Mouse (Mus musculus) Patski (cell line): ENCODE data around the gene Ap1m2. TPM values are rescaled to one million over a fixed set of nuclear protein-coding genes. Genes with fewer than 3 reads are reported as not detected.
A peak's percentile ranks its signal among the peaks of the same experiment; 100 is the strongest.
"Not testable (repeated sequence)": the region's sequence is repeated elsewhere in the genome, so short reads cannot be mapped to it uniquely, and the experiment has no call there.

Source experiments
- ATAC-seq: fragments of 100-300 bp; one replicate; pipeline ENCODE4 v1.8.0; 2021
- CTCF ChIA-PET: fragments of 350-600 bp; sonication (Branson Sonifier 250); formaldehyde crosslinking; loops from one replicate; lab custom pipeline; 2022; ENCODE audit warnings: inconsistent platforms; lab: Charles Lee
- POLR2A ChIA-PET: fragments of 350-600 bp; sonication (Branson Sonifier 250); formaldehyde crosslinking; loops from one replicate; lab custom pipeline; 2022; ENCODE audit warnings: antibody characterized with exemption, inconsistent platforms; lab: Charles Lee
- DNase-seq: peaks from one replicate; pipeline ENCODE4 v3.0.0-alpha.2; 2011; ENCODE audit warnings: low read depth, low spot score
- H3K27me3 ChIP-seq: fragments of 371-371 bp; one replicate; pipeline ENCODE4 v1.5.1; 2021
- CTCF ChIP-seq: fragments of 100-300 bp; IDR thresholded peaks from one replicate; pipeline ENCODE4 v1.5.1; 2021
- in situ Hi-C: fragments of 300-500 bp; cut with MboI; formaldehyde crosslinking; loops from 3 replicates; pipeline ENCODE4 v1.11.1; 2018; ENCODE audit warnings: low pct_unique_long_range_greater_than_20kb, mixed read lengths
- polyA plus RNA-seq: library from polyadenylated mRNA; unstranded; gene quantifications from one replicate; pipeline ENCODE4 v1.2.3, GENCODE M21; 2021

The Ap1m2 gene
- polyA plus RNA-seq, 1 experiment from 2014 or later = not detected

DNA sequence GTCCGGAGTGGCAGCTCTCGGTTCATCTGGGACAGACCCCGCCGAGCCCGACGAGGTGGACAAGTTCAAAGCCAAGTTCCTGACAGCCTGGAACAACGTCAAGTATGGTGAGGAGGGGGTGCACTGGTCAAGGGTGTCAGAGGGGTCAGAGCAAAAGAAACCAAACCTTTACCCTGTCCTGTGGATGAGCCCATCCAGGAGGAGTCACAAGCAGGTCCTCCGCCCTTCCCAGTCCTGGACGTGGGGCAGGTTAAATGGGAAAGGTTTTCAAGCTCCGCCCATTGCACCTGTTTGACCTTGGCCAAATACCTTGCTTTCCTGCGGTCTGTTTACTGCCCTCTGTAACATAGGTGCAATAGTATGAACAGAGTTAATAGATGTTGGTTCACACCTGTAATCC lies 46.5 kb downstream of the Ap1m2 start:
- CTCF ChIA-PET = interaction anchor here (2.0 kb wide), 1 partner anchor 24 kb away, joined by 6 read pairs; no protein-coding TSS in a partner anchor
- TF ChIP-seq CTCF = no peak
- ATAC-seq (no peak), DNase-seq (no peak)
- in situ Hi-C loops = no loop called here
- no peaks in the 10 kb centered on the region for H3K27me3 ChIP-seq
- POLR2A ChIA-PET = interaction anchor here (0.8 to 1.5 kb wide), 9 partner anchors 11 to 91 kb away, joined by 3 to 5 read pairs (median 4); partner anchors contain the start of gene Keap1

DNA sequence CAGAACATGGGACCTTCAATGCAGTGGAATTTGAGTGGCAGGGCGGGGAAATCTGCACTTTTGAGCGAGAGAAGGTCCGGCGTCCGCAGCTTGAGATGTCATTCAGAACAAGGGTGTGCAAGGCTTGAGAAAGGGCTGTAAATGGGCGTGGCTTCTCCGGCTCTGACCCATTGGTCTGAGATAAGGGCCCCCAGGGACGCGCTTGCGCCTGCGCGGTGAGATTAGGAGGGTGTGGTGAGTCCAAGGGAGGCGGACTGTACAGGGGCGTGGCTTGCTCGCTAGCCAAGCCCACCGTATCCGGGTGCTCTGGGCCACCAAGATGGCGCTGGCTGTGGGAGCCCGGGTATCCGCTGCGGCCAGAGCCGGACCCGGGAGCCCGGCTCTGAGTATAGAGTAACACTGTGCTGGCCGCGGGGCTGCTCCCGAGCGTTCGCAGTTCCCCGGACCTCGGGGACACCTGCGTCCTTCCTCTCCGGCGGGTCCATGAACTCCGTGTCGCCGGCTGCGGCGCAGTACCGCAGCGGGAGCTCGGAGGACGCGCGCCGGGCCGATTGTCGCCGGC lies 47.1 kb downstream of the Ap1m2 start, which contains the start of gene Atg4d:
TSS of gene Atg4d (plus strand) at position 294 of the 562 bp plus-strand sequence.
- in situ Hi-C loops = no loop called here
- ATAC-seq = peak; percentile 87
- DNase-seq = peak; percentile 85
- no peaks in the 10 kb centered on the region for H3K27me3 ChIP-seq
- POLR2A ChIA-PET = interaction anchor here (0.7 to 1.5 kb wide), 6 partner anchors 9 to 92 kb away, joined by 3 to 5 read pairs (median 4); partner anchors contain the start of gene Keap1
- CTCF ChIA-PET = interaction anchor here (0.9 to 2.0 kb wide), 2 partner anchors 24 to 105 kb away, joined by 3 to 6 read pairs; no protein-coding TSS in a partner anchor
- no peak for TF ChIP-seq CTCF

DNA sequence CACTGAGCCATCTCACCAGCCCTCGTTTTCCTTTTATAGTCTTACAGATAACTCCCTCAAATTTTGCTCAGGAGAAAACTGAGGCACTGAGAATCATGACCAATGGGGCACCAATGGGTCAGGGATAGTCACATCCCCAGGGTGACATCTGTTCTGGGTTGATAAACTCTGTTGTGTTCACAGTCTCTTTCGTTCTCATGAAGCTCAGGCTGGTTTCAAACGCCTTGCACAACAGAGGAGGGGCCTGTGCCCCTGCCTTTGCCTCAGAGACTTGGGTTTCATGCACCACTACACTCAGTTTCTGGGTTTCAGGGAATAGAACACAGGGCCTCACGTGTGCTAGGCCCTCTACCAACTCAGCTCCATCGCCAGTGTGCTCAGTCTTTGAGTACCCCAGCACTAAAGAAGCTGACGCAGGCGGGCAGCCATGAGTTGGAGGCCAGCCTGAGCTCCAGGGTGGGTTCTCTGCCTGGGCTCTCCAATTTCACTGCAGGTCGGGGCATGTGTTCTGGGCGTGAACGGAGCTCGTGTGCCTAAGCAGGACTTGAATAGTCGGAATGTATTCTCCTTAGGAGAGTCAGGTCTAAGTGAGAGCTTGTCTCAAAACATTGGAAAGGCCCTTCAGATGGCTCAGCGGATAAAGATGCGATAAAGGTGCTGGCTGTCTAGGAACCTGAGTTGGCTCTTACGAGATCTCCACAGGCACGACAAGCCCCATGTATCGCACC lies 47.7 kb downstream of the Ap1m2 start:
- ATAC-seq (no peak), DNase-seq (no peak)
- ChIA-PET CTCF (interaction anchor here (0.9 to 2.0 kb wide), 2 partner anchors 23 to 106 kb away, joined by 3 to 6 read pairs; no protein-coding TSS in a partner anchor), POLR2A (interaction anchor here (0.7 to 1.5 kb wide), 3 partner anchors 10 to 39 kb away, joined by 3 to 4 read pairs (median 3); no protein-coding TSS in a partner anchor)
- TF ChIP-seq CTCF = no peak
- in situ Hi-C loops = no loop called here
- peaks cover 2% of the 10 kb centered on the region for H3K27me3 ChIP-seq

DNA sequence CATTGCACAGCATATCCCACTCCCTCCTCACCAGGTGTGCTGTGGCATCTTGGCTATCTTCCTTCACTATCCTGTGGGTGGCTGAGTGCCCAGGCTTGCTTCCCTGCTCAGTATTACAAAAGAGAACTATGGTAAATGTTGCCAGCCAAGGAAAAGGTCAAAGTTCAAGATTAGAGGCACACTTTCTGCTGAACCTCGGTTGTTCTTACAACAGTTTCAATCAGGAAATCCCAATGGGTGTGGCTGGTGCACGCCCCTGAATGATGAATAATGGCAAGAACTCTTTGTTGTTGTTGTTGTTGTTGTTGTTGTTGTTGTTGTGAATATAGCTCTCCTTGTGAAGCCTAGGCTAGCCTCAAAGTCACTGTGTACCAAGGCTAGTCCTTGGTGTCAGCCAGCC lies 50.3 kb downstream of the Ap1m2 start:
- ATAC-seq (no peak), DNase-seq (no peak)
- no peak for TF ChIP-seq CTCF
- in situ Hi-C loops = no loop called here
- POLR2A ChIA-PET = no interaction called here
- CTCF ChIA-PET = no interaction called here
- peaks cover 2% of the 10 kb centered on the region for H3K27me3 ChIP-seq

DNA sequence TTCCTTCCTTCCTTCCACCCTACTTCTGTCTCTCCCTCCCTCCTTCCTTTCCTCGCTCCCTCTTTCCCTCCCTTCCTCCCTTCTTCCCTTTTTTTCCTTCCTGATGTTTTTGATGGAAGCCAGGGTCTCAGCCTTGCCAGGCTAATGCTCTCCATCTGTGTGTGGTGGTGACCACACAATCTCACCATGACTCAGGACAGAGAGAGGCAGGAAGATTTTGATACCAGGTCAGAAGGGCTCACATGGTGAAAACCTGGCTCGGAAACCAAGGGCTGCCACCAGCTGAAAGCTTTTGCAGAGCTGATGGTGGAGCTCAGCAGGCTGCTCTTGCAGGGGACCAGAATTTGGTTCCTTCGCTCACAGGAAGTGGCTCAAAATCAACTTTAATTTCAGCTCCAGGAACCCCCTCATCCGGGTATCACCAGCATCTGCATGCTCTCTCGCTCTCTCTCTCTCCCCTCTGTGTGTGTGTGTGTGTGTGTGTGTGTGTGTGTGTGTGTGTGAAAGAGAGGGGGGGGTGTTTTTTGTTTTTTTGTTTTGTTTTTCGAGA lies 51.6 kb downstream of the Ap1m2 start:
- H3K27me3 ChIP-seq = peaks cover 2% of the 10 kb centered on the region
- ATAC-seq = no peak
- DNase-seq = no peak
- in situ Hi-C loops = no loop called here
- TF ChIP-seq CTCF = no peak
- CTCF ChIA-PET = no interaction called here
- POLR2A ChIA-PET = no interaction called here

DNA sequence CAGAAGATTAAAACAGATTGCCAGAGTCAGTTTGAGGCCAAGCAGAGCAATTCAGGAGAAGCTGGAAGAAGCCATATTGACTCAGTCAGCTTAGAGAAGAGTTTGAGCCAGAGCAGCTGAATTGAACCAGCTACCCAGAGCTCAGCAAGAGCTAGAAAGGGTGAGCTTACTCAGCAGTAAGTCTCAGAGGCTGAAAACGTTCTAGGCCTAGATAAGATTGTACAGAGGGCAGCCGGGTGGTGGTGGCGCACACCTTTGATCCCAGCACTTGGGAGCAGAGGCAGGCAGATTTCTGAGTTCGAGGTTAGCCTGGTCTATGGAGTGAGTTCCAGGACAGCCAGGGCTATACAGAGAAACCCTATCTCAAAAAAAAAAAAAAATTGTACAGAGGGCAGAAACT lies 55.8 kb downstream of the Ap1m2 start:
- CTCF ChIA-PET = interaction anchor here (1.1 kb wide), 1 partner anchor 112 kb away, joined by 3 read pairs; no protein-coding TSS in a partner anchor
- in situ Hi-C loops, ATAC-seq, DNase-seq, H3K27me3 ChIP-seq: not testable (repeated sequence)
- POLR2A ChIA-PET = interaction anchor here (1.2 kb wide), 1 partner anchor 17 kb away, joined by 10 read pairs; no protein-coding TSS in a partner anchor

DNA sequence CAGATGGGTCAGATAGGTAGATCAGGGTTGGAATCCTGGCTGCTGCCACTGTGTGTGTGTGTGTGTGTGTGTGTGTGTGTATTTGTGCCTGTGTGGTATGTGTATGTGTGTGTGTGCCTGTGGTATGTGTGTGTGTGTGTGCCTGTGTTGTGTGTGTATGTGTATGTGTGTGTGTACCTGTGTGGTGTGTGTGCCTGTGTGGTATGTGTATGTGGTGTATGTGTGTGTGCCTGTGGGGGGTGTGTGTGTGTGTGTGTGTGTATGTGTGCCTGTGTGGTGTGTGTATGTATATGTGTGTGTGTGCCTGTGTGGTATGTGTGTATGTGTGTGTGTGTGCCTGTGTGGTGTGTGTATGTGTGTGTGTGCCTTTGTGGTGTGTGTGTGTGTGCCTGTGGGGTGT lies 57.4 kb downstream of the Ap1m2 start:
- POLR2A ChIA-PET = no interaction called here
- CTCF ChIA-PET = no interaction called here
- ATAC-seq (no peak), DNase-seq (no peak)
- in situ Hi-C loops = no loop called here
- H3K27me3 ChIP-seq = peaks cover 6% of the 10 kb centered on the region
- no peak for TF ChIP-seq CTCF

DNA sequence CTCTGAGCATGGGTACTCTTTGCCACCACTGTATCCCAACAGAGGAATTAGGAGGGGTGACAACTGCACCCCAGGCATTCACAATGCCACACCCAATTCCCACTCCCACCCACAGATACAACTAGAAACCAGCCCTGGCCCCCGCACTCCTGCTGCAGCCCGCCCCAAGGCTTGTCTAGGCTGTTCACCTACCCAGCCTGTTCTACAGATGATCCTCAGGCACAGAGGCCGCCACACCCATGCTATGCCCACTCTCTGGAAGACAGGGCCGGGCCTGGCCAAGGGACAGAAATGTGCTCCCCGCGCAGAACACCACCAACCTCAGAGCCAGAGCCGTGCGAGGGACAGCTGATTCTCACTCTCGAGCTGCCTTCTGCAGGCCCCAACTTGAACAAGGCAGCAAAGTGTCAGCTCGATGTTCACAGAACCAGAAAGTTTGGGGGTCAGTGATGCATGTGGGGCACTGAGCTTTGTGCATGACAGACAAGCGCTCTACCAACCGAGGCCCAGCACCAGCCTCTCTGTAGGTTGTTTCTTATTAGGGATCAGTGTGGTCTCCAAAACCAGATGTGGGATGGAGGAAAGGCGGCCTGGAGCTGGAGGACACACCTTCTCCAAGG lies 60.9 kb downstream of the Ap1m2 start:
- ChIA-PET CTCF (interaction anchor here (1.3 kb wide), 1 partner anchor 31 kb away, joined by 3 read pairs; no protein-coding TSS in a partner anchor), POLR2A (no interaction called here)
- peaks cover 20% of the 10 kb centered on the region for H3K27me3 ChIP-seq
- DNase-seq = no peak
- in situ Hi-C loops = no loop called here
- TF ChIP-seq CTCF = no peak
- no peak for ATAC-seq

DNA sequence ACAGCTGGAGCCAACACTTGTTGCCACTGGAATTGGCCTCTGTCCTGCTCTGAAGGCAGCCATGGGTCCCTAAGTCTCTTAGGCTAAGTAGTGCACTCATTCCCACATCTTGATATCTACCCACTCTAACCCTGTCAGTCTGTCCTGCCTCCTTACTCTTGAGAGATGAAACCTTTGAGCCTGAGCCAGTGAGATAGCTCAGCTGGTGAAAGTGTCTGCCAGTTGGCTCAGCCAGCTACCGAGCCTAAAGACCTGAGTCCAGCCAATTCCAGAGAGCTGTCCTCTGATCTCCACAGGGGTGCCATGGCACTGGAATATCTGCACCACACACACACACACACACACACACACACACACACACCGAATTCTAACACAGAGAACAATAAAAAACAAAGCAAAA lies 61.6 kb downstream of the Ap1m2 start:
- ChIA-PET POLR2A (no interaction called here), CTCF (interaction anchor here (1.3 kb wide), 1 partner anchor 30 kb away, joined by 3 read pairs; no protein-coding TSS in a partner anchor)
- H3K27me3 ChIP-seq = peaks cover 20% of the 10 kb centered on the region
- in situ Hi-C loops = no loop called here
- ATAC-seq (no peak), DNase-seq (no peak)
- TF ChIP-seq CTCF = no peak
